Mouse (Mus musculus): Measurements from ENCODE around the gene Hbb-bt. TPM values are rescaled to one million over a fixed set of nuclear protein-coding genes. Genes with fewer than 3 reads are reported as not detected.
"Not testable (repeated sequence)": the region's sequence is repeated elsewhere in the genome, so short reads cannot be mapped to it uniquely, and the experiment has no call there.

Gene Hbb-bt
- polyA plus RNA-seq, 1 experiment from 2014 or later, result 1,299 TPM

- Histone ChIP-seq H3K9me3 (ENCODE audit: control insufficient read depth, low read length) (no peaks in the 10 kb centered on the region), H3K9ac (ENCODE audit: low read depth, low read length) (no peak within 1 kb of the TSS), H3K4me2 (ENCODE audit: low read length) (no peak within 1 kb of the TSS), H3K4me1 (ENCODE audit: control insufficient read depth, insufficient read depth, low read depth, low read length) (no peaks in the 10 kb centered on the region), H3K27ac (ENCODE audit: low read depth, low read length) (no peak within 1 kb of the TSS), H3K36me3 (ENCODE audit: control insufficient read depth, insufficient read depth, low read length) (no peaks in the 10 kb centered on the region), H3K27me3 (replicated peaks; ENCODE audit: control insufficient read depth, insufficient read depth, low read length) (no peaks in the 10 kb centered on the region), H3K4me3 (ENCODE audit: low read length) (no peak within 1 kb of the TSS)
- no peak for ATAC-seq
- 88% methylated on average over 4 of the region's 4 CpGs for WGBS
Observed at GRCm38 (mm10) chr7:103827808-103828207, 14.0 kb upstream of the Hbb-bt start, which contains the start of gene Hbb-bs. Hbb-bs (minus strand) TSS chr7:103828096.

DNA sequence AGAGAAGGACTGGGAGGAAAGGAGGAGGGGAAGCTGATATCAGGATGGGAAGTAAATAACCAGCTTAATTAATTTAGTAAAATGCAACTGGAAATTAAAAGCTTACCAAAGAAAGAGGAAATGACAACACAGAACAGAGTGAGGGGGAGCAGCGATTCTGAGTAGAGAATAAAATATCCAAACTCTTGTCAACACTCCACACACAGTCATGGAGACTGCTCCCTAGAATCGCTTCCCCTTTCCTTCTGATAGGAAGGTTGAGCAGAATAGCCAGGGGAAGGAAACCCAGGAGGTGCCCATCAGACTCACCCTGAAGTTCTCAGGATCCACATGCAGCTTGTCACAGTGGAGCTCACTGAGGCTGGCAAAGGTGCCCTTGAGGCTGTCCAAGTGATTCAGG lies 13.3 kb upstream of the Hbb-bt start:
- not testable (repeated sequence) for H3K36me3 ChIP-seq (ENCODE audit: control insufficient read depth, insufficient read depth, low read length); H3K9ac ChIP-seq (ENCODE audit: low read depth, low read length); H3K4me1 ChIP-seq (ENCODE audit: control insufficient read depth, insufficient read depth, low read depth, low read length); H3K27ac ChIP-seq (ENCODE audit: low read depth, low read length); ATAC-seq; H3K4me3 ChIP-seq (ENCODE audit: low read length); H3K9me3 ChIP-seq (ENCODE audit: control insufficient read depth, low read length); H3K4me2 ChIP-seq (ENCODE audit: low read length); H3K27me3 ChIP-seq (replicated peaks; ENCODE audit: control insufficient read depth, insufficient read depth, low read length)
- no CpG with 5 or more reads among the region's 2 CpGs for WGBS

DNA sequence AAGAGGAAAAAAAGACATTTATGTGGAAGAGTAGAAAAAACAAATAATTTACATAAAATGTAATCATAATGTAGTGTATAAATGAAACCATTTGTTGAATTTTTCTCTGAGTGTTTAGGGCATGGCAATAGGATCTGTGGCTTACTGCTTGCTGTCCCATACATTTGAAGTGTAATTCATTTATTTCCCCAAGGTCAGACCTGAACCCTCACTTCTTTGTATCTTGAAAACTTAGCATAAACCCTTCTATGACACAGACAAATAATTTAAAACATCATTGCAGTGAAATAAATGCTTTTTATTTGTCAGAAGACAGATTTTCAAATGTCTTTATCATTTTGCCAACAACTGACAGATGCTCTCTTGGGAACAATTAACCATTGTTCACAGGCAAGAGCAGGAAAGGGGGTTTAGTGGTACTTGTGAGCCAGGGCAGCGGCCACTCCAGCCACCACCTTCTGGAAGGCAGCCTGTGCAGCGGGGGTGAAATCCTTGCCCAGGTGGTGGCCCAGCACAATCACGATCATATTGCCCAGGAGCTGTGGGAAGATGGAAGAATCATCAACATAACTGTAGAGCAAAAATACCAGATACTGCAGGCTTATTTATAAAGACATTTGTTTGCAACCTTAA lies 12.6 kb upstream of the Hbb-bt start:
- WGBS, result 49% methylated on average over 3 of the region's 3 CpGs
- no peaks in the 10 kb centered on the region for H3K27me3 ChIP-seq (replicated peaks; ENCODE audit: control insufficient read depth, insufficient read depth, low read length)
- no peaks in the 10 kb centered on the region for H3K4me1 ChIP-seq (ENCODE audit: control insufficient read depth, insufficient read depth, low read depth, low read length)
- no peak overlapping the region for H3K27ac ChIP-seq (ENCODE audit: low read depth, low read length)
- no peaks in the 10 kb centered on the region for H3K36me3 ChIP-seq (ENCODE audit: control insufficient read depth, insufficient read depth, low read length)
- H3K9me3 ChIP-seq (ENCODE audit: control insufficient read depth, low read length), result no peaks in the 10 kb centered on the region
- H3K4me3 ChIP-seq (ENCODE audit: low read length), result no peak overlapping the region
- H3K4me2 ChIP-seq (ENCODE audit: low read length), result no peak overlapping the region
- no peak for ATAC-seq
- no peak overlapping the region for H3K9ac ChIP-seq (ENCODE audit: low read depth, low read length)

DNA sequence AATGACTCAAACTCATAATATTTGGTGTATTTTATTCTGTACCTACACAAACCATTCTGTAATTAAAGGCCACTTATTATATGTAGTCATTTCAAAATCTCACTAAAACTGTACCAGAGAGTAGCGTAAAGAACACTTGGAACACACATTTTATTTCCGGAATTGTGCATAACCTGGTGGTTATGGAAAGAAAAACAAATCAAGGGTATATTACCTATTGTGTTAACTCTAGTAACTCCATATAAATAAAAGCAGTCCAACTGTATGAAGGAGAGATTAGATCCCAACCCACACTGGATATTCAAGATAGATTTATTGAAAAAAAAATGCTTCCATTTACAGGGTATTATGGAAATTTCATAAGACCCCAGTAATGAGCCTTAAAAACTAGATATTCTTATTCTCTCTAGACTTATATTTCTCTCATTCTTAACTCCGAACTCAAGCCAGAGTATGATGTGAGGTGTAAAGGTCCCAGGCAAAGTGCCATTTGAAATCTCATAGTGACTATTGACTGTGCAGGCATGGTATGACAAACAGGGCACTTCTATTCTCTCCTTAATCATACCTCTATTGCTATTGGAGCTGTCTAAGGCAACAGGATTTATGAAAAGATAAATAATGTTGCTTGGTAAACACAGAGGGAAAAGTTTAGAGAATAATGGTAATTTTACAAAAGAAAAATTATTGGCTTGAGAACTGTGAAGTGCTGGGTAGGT lies 11.9 kb upstream of the Hbb-bt start:
- H3K9me3 ChIP-seq (ENCODE audit: control insufficient read depth, low read length), result no peaks in the 10 kb centered on the region
- no peak overlapping the region for H3K4me2 ChIP-seq (ENCODE audit: low read length)
- no peak for ATAC-seq
- H3K27ac ChIP-seq (ENCODE audit: low read depth, low read length), result no peak overlapping the region
- H3K36me3 ChIP-seq (ENCODE audit: control insufficient read depth, insufficient read depth, low read length), result no peaks in the 10 kb centered on the region
- no peak overlapping the region for H3K9ac ChIP-seq (ENCODE audit: low read depth, low read length)
- 89% methylated on average over 3 of the region's 3 CpGs for WGBS
- no peaks in the 10 kb centered on the region for H3K4me1 ChIP-seq (ENCODE audit: control insufficient read depth, insufficient read depth, low read depth, low read length)
- H3K4me3 ChIP-seq (ENCODE audit: low read length), result no peak overlapping the region
- no peaks in the 10 kb centered on the region for H3K27me3 ChIP-seq (replicated peaks; ENCODE audit: control insufficient read depth, insufficient read depth, low read length)

DNA sequence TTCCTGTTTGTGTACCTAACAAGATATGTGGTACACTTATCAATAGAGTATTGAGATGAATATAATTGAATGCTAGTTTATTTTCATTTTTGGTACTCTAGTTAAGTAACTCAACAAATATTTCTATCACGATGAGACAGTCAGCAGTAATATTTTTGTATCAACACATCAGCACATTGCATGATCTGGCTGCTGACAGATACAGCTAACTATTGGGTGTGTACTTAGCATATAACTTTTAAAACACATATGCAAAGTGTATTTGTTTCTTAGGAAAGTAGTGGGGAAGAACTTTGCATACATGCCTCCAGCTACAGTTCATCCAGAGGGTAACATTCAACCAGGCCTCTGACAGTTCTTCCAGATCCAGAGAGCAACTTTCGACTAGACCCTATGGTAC lies 10.8 kb upstream of the Hbb-bt start:
- H3K27me3 ChIP-seq (replicated peaks; ENCODE audit: control insufficient read depth, insufficient read depth, low read length), result no peaks in the 10 kb centered on the region
- no peak overlapping the region for H3K4me2 ChIP-seq (ENCODE audit: low read length)
- no peak overlapping the region for H3K27ac ChIP-seq (ENCODE audit: low read depth, low read length)
- no peaks in the 10 kb centered on the region for H3K4me1 ChIP-seq (ENCODE audit: control insufficient read depth, insufficient read depth, low read depth, low read length)
- no peak overlapping the region for H3K9ac ChIP-seq (ENCODE audit: low read depth, low read length)
- H3K9me3 ChIP-seq (ENCODE audit: control insufficient read depth, low read length), result no peaks in the 10 kb centered on the region
- no peak overlapping the region for H3K4me3 ChIP-seq (ENCODE audit: low read length)
- no peaks in the 10 kb centered on the region for H3K36me3 ChIP-seq (ENCODE audit: control insufficient read depth, insufficient read depth, low read length)
- no peak for ATAC-seq
- 83% methylated on average over 2 of the region's 2 CpGs for WGBS

DNA sequence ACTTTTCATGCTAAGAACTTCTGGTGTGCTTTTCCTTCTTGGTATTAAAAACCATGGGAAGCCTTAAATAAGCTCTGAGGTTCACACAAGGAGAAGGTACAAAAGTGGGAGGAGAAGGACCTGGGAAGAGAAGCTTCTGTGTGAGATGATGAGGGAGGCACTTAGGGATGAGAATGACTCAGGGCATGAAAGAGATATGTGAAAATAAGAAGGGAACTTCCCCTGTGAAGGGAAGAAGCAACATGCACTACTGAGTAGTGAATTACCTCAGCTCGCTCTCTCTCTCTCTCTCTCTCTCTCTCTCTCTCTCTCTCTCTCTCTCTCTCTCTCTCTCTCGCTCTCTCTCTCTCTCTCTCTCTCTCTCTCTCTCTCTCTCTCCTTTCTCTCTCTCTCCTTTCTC lies 1.3 kb upstream of the Hbb-bt start:
- not testable (repeated sequence) for H3K9me3 ChIP-seq (ENCODE audit: control insufficient read depth, low read length); H3K27me3 ChIP-seq (replicated peaks; ENCODE audit: control insufficient read depth, insufficient read depth, low read length); H3K4me3 ChIP-seq (ENCODE audit: low read length); H3K4me2 ChIP-seq (ENCODE audit: low read length); H3K4me1 ChIP-seq (ENCODE audit: control insufficient read depth, insufficient read depth, low read depth, low read length); H3K36me3 ChIP-seq (ENCODE audit: control insufficient read depth, insufficient read depth, low read length); H3K9ac ChIP-seq (ENCODE audit: low read depth, low read length); ATAC-seq; H3K27ac ChIP-seq (ENCODE audit: low read depth, low read length)
- 88% methylated on average over 1 of the region's 2 CpGs for WGBS

DNA sequence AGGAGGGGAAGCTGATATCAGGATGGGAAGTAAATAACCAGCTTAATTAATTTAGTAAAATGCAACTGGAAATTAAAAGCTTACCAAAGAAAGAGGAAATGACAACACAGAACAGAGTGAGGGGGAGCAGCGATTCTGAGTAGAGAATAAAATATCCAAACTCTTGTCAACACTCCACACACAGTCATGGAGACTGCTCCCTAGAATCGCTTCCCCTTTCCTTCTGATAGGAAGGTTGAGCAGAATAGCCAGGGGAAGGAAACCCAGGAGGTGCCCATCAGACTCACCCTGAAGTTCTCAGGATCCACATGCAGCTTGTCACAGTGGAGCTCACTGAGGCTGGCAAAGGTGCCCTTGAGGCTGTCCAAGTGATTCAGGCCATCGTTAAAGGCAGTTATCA lies 644 bp downstream of the Hbb-bt start:
- not testable (repeated sequence) for ATAC-seq; H3K4me2 ChIP-seq (ENCODE audit: low read length); H3K36me3 ChIP-seq (ENCODE audit: control insufficient read depth, insufficient read depth, low read length); H3K9ac ChIP-seq (ENCODE audit: low read depth, low read length); H3K27ac ChIP-seq (ENCODE audit: low read depth, low read length); H3K9me3 ChIP-seq (ENCODE audit: control insufficient read depth, low read length); H3K4me1 ChIP-seq (ENCODE audit: control insufficient read depth, insufficient read depth, low read depth, low read length); H3K4me3 ChIP-seq (ENCODE audit: low read length); H3K27me3 ChIP-seq (replicated peaks; ENCODE audit: control insufficient read depth, insufficient read depth, low read length)
- no CpG with 5 or more reads among the region's 3 CpGs for WGBS

- WGBS, result 72% methylated on average over 1 of the region's 1 CpGs
- Histone ChIP-seq H3K4me2 (ENCODE audit: low read length) (no peak overlapping the region), H3K36me3 (ENCODE audit: control insufficient read depth, insufficient read depth, low read length) (no peaks in the 10 kb centered on the region), H3K4me1 (ENCODE audit: control insufficient read depth, insufficient read depth, low read depth, low read length) (no peaks in the 10 kb centered on the region), H3K27me3 (replicated peaks; ENCODE audit: control insufficient read depth, insufficient read depth, low read length) (no peaks in the 10 kb centered on the region), H3K9me3 (ENCODE audit: control insufficient read depth, low read length) (no peaks in the 10 kb centered on the region), H3K27ac (ENCODE audit: low read depth, low read length) (no peak overlapping the region), H3K4me3 (ENCODE audit: low read length) (no peak overlapping the region), H3K9ac (ENCODE audit: low read depth, low read length) (no peak overlapping the region)
- ATAC-seq, result no peak
Observed at GRCm38 (mm10) chr7:103812174-103812573, 1.6 kb downstream of the Hbb-bt start.

GRCm38 (mm10) chr7:103811223-103811845 lies 2.5 kb downstream of the Hbb-bt start:
- Histone ChIP-seq H3K27me3 (replicated peaks; ENCODE audit: control insufficient read depth, insufficient read depth, low read length) (no peaks in the 10 kb centered on the region), H3K9me3 (ENCODE audit: control insufficient read depth, low read length) (no peaks in the 10 kb centered on the region), H3K4me2 (ENCODE audit: low read length) (no peak overlapping the region), H3K36me3 (ENCODE audit: control insufficient read depth, insufficient read depth, low read length) (no peaks in the 10 kb centered on the region), H3K9ac (ENCODE audit: low read depth, low read length) (no peak overlapping the region), H3K4me1 (ENCODE audit: control insufficient read depth, insufficient read depth, low read depth, low read length) (no peaks in the 10 kb centered on the region), H3K4me3 (ENCODE audit: low read length) (no peak overlapping the region), H3K27ac (ENCODE audit: low read depth, low read length) (no peak overlapping the region)
- 94% methylated on average over 1 of the region's 1 CpGs for WGBS
- ATAC-seq, result no peak
